Mouse (Mus musculus) CD4-positive, CD25-positive, alpha-beta regulatory T cell (primary cell): Measurements from ENCODE around the gene Ly6g6c. TPM values are rescaled to one million over a fixed set of nuclear protein-coding genes. Genes with fewer than 3 reads are reported as not detected.

Source experiments
- polyA plus RNA-seq: library from polyadenylated mRNA; unstranded; fragments of 100-300 nt; shearing (Covaris generic); gene quantifications from one replicate; pipeline ENCODE4 v1.2.1, GENCODE M21; 2017

The Ly6g6c gene
- polyA plus RNA-seq, 1 experiment from 2014 or later = not detected

Other genes starting within 250 kb of the Ly6g6c start
- 31.8 TPM for gene Stk19, start 228.4 kb upstream of the Ly6g6c start, polyA plus RNA-seq
- 78.8 TPM for gene Dxo, start 228.4 kb upstream of the Ly6g6c start, polyA plus RNA-seq
- gene Skiv2l, start 215.2 kb upstream of the Ly6g6c start, polyA plus RNA-seq = 126 TPM
- 47.9 TPM for gene Nelfe, start 215.0 kb upstream of the Ly6g6c start, polyA plus RNA-seq
- 0.91 TPM for gene Cfb, start 202.9 kb upstream of the Ly6g6c start, polyA plus RNA-seq
- 0.36 TPM for gene Zbtb12, start 185.9 kb upstream of the Ly6g6c start, polyA plus RNA-seq
- 0.07 TPM for gene Gm20547, start 183.3 kb upstream of the Ly6g6c start, polyA plus RNA-seq
- 2.6 TPM for gene C2, start 167.1 kb upstream of the Ly6g6c start, polyA plus RNA-seq
- 69.4 TPM for gene Ehmt2, start 166.9 kb upstream of the Ly6g6c start, polyA plus RNA-seq
- not detected for gene Slc44a4, start 150.9 kb upstream of the Ly6g6c start, polyA plus RNA-seq
- 75.2 TPM for gene Neu1, start 134.1 kb upstream of the Ly6g6c start, polyA plus RNA-seq
- 15.6 TPM for gene Hspa1b, start 106.2 kb upstream of the Ly6g6c start, polyA plus RNA-seq
- not detected for gene Gm20481, start 95.5 kb upstream of the Ly6g6c start, polyA plus RNA-seq
- gene Hspa1a, start 93.2 kb upstream of the Ly6g6c start, polyA plus RNA-seq = 2.8 TPM
- gene Hspa1l, start 92.7 kb upstream of the Ly6g6c start, polyA plus RNA-seq = not detected
- 81.8 TPM for gene Lsm2, start 83.5 kb upstream of the Ly6g6c start, polyA plus RNA-seq
- gene Vars, start 64.4 kb upstream of the Ly6g6c start, polyA plus RNA-seq = 174 TPM
- gene Vwa7, start 48.8 kb upstream of the Ly6g6c start, polyA plus RNA-seq = 0.18 TPM
- 0.81 TPM for gene Sapcd1, start 37.4 kb upstream of the Ly6g6c start, polyA plus RNA-seq
- gene Msh5, start 18.6 kb upstream of the Ly6g6c start, polyA plus RNA-seq = 1.2 TPM
- gene Clic1, start 15.4 kb upstream of the Ly6g6c start, polyA plus RNA-seq = 479 TPM
- 1.2 TPM for gene Ddah2, start 6.4 kb upstream of the Ly6g6c start, polyA plus RNA-seq
- not detected for gene Mpig6b, start 796 bp downstream of the Ly6g6c start, polyA plus RNA-seq
- gene Ly6g6e, start 11.5 kb downstream of the Ly6g6c start, polyA plus RNA-seq = not detected
- not detected for gene Ly6g6d, start 12.7 kb downstream of the Ly6g6c start, polyA plus RNA-seq
- gene Ly6g6f, start 20.2 kb downstream of the Ly6g6c start, polyA plus RNA-seq = not detected
- gene Abhd16a, start 23.9 kb downstream of the Ly6g6c start, polyA plus RNA-seq = 66.3 TPM
- not detected for gene Ly6g5c, start 42.9 kb downstream of the Ly6g6c start, polyA plus RNA-seq
- gene Ly6g5b, start 50.0 kb downstream of the Ly6g6c start, polyA plus RNA-seq = 1.1 TPM
- gene Gpank1, start 56.1 kb downstream of the Ly6g6c start, polyA plus RNA-seq = 52.4 TPM
- gene Csnk2b, start 56.7 kb downstream of the Ly6g6c start, polyA plus RNA-seq = 244 TPM
- 3.3 TPM for gene D17H6S53E, start 61.0 kb downstream of the Ly6g6c start, polyA plus RNA-seq
- gene Apom, start 66.7 kb downstream of the Ly6g6c start, polyA plus RNA-seq = not detected
- 57.1 TPM for gene Bag6, start 69.8 kb downstream of the Ly6g6c start, polyA plus RNA-seq
- gene Prrc2a, start 99.5 kb downstream of the Ly6g6c start, polyA plus RNA-seq = 26.9 TPM
- 2.2 TPM for gene Aif1, start 110.7 kb downstream of the Ly6g6c start, polyA plus RNA-seq
- 8.7 TPM for gene Lst1, start 123.1 kb downstream of the Ly6g6c start, polyA plus RNA-seq
- gene Ltb, start 129.1 kb downstream of the Ly6g6c start, polyA plus RNA-seq = 2,032 TPM
- gene Tnf, start 136.6 kb downstream of the Ly6g6c start, polyA plus RNA-seq = 40.7 TPM
- 158 TPM for gene Lta, start 140.0 kb downstream of the Ly6g6c start, polyA plus RNA-seq
- gene Gm16181, start 155.4 kb downstream of the Ly6g6c start, polyA plus RNA-seq = 1.4 TPM
- 5.4 TPM for gene Atp6v1g2, start 168.3 kb downstream of the Ly6g6c start, polyA plus RNA-seq
- gene Nfkbil1, start 170.4 kb downstream of the Ly6g6c start, polyA plus RNA-seq = 22.3 TPM
- 249 TPM for gene Ddx39b, start 176.4 kb downstream of the Ly6g6c start, polyA plus RNA-seq
- 5,785 TPM for gene H2-D1, start 197.3 kb downstream of the Ly6g6c start, polyA plus RNA-seq